Mouse (Mus musculus) monocyte, adult 2 months (primary cell): ENCODE results near the gene Speg.

Source experiments
- DNase-seq, 2 experiments: peaks; one replicate each; pipeline ENCODE4 v3.0.0; 2022; ENCODE audit warnings: low spot score in 2 of 2, low read depth in 1 of 2

Gene Speg

GRCm38 (mm10) chr1:75365510-75366137 is 9.5 kb upstream of the Speg start:
- DNase-seq, result no peak

- no peak for DNase-seq
Measured at GRCm38 (mm10) chr1:75369360-75369983, 5.6 kb upstream of the Speg start.

- DNase-seq, result no peak
Measured at GRCm38 (mm10) chr1:75369984-75370660, 5.0 kb upstream of the Speg start.

- DNase-seq, result no peak
Measured at GRCm38 (mm10) chr1:75371317-75372095, 3.6 kb upstream of the Speg start.

DNA sequence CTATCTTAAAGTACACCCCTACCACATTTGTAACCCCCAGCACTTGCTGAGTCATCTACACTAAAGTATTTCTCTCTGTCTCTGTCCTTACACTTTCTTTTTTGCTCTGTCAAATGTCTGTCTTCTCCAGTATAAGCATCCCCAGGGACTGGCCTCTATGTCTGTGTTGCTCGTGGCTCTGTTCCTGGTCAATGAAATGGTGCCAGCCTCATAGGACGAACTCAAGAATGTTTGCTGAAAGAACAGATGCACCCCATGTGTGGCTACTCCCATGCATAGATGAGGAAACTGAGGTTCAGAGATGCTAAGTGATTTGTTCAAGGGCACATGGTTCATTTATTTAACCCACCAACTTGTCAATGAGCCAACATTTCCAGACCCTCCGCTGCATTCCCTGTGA is 2.6 kb upstream of the Speg start:
- no peak for DNase-seq

DNA sequence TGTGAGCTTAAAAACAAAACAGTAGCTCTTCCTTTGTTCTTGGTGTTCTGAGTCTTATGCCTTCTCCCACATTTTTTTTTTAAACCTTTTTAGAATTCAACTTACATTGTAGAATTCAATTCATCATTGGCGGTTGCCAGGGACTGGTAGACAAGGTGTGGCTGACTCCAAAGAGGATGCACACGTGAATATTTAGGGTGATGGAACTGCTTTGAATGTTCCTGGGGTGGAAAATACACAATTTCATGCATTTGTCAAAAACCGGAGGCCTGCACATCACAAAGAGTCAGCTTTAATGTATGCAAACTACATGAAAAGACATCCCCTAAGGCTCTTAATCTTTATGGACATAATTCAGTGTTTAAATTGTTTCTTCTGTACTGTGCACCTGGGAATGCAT is 1.8 kb upstream of the Speg start:
- no peak for DNase-seq

DNA sequence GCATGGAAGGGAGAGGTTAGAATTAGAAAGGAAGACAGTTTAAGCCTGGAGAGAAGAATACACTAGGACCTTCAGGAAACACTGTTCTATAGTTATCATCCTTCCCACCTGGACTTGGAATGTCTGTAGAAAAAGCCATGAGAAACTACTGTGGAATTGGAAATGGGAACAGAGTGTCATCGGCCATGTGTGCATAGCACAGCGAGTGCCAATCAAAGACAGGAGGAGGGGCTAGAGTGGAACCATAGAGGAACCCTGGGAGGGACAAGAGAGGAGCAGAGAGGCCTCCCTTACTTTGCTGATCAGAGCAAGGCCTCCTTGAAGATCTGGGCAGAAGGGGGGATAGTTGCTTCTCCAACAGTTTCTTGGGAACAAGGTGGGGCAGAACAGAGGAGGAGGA is 4.1 kb downstream of the Speg start:
- no peak for DNase-seq

DNA sequence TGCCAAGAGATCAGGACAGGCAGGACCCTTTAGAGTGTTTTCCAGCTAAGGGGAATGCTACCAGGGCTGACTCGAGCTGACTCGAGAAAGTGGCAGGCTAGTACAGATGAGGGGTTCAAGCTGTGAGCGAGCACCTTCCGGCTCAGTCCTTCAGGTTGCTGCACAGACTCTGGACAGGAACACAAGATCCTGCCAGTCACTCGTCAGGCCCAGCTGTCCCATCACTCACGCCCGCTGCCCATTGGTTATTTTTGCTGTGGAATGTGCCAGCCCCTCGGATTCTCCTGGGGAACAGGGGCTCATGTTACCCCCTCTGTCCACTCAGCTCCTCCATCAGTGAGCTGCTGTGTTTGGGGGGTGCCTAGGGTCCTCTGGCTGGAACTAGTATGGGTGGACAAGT is 4.8 kb downstream of the Speg start:
- DNase-seq, result no peak

- no peak for DNase-seq
Measured at GRCm38 (mm10) chr1:75380951-75381350, 5.9 kb downstream of the Speg start.

DNA sequence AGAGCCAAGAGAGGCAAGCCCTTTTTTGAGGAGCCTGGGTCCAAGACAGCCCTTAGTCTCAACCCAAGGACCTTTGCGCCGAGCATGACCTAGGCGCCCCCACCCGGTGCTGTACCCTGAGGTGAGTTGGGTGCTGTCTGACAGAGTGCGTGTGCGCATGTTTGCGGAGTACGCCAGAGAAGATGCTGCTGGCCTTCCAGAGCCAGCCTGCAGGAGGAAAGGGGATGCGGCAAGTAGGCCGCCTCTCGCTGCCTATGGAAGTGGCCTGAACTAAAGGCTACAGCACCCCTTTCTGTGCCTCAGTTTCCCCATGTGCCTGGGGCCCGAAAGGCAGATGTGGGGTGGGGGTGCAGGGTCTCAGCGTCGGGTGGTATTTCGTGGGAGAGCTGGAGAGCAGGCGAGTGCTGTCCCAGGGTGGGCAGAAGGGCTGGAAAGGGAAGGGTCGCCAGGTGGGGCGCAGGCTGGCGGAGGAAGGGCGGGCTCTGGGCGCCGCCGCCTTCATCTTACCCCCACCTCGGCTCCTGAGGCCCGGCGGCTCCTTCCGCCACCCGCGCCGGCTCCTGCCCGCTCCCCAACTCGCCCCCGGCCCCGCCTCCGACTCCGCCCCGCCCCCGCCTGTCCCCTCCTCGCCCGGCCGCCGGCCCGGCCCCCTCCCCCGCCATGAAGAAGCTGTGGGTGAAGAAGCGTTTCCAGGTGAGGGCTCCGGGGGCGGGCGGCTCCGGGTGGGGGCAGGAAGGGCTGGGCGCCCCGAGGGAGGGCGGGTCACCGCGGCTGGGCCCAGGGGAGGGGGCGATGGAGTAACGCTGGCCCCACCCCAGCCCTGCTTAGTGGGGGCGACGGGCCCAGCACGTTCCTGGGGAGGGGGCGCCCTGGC is 6.6 kb downstream of the Speg start:
- DNase-seq, result no peak

DNA sequence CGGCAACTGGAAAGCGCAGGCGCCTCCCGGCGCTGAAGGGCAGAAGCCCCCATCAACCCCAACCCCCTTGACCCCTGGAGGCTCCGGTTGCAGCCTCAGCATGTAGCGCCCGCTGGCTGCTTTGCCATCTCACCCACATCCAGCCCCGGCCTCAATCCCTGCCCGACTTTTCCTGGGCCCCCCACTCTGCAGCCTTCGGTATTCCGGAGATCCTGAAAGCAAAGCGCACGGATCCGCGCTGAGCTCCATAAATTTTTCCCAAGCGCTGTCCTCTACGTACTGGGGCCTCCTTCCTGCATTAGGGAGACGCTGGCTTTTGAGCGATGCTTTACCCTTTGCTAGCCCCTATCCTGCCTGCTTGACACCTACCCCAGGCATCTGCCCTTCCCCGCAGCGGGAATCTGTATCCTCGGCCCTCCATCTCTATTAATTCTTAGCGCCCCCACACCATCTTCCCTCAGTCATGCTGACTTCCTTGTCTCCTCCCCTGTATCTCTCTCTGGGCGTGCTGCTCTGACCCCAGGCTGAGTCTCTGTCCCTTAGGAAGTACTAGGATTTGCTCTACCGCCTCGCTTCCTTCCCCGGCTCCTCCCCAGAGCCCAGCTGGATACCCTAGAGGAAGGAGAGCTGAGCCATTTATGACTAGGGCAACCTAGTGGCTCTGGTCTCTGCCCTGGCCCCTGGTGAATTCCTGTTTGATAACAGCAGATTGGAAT is 7.4 kb downstream of the Speg start:
- DNase-seq, result no peak

GRCm38 (mm10) chr1:75384470-75385141 is 9.5 kb downstream of the Speg start:
- no peak for DNase-seq

DNA sequence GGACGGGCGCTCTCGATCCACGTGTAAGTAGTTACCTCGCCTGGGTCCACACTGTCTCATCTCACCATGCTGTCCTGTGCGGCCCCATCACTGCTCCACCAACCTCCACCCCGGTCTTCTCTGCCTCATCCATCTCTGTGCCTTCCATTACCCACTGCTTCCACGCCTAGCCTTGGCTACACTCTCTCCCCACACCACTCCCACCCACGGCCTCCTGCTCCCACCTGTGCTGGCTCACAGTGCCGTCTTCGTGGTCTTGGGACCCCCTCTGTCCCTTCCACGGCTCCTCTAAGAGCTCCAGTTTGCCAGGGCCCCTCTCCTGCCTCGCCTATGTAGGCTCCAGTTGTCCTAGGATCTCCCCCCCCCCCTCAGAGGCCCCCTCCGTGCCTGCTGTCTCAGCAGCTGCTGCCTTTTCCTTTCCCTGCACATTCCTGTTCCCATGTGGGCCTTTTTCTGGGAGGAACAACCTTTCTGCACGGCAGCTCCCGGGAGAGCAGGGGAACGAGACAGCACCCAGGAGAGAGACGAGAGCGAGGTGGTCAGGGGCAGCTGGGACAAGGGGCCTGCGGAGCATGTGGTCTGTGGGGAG is 10.1 kb downstream of the Speg start:
- no peak for DNase-seq

- DNase-seq, result no peak
Measured at GRCm38 (mm10) chr1:75386149-75386548, 11.1 kb downstream of the Speg start.

DNA sequence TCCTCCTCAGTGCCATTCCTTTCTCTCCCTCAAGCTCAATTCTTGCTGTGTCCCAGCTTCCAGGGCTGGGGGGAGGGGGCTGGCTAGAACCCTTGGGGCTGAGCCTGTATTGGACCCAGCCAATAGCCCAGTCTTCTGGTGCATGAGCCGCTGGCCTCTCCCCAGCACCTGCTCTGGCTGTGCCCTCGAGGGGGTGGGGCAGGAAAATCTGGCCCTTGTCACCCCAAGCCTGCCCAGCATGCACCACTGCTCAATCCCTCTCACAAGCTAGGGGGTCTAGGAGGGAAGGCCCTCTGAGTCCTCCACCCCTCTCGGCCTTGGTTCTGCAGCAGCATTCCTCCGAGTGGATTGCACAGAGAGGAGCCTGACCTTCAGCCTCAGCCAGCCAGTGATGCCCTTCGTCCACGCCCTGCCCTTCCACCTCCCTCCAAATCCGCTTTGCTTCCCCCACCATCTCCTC is 12.4 kb downstream of the Speg start:
- no peak for DNase-seq

DNA sequence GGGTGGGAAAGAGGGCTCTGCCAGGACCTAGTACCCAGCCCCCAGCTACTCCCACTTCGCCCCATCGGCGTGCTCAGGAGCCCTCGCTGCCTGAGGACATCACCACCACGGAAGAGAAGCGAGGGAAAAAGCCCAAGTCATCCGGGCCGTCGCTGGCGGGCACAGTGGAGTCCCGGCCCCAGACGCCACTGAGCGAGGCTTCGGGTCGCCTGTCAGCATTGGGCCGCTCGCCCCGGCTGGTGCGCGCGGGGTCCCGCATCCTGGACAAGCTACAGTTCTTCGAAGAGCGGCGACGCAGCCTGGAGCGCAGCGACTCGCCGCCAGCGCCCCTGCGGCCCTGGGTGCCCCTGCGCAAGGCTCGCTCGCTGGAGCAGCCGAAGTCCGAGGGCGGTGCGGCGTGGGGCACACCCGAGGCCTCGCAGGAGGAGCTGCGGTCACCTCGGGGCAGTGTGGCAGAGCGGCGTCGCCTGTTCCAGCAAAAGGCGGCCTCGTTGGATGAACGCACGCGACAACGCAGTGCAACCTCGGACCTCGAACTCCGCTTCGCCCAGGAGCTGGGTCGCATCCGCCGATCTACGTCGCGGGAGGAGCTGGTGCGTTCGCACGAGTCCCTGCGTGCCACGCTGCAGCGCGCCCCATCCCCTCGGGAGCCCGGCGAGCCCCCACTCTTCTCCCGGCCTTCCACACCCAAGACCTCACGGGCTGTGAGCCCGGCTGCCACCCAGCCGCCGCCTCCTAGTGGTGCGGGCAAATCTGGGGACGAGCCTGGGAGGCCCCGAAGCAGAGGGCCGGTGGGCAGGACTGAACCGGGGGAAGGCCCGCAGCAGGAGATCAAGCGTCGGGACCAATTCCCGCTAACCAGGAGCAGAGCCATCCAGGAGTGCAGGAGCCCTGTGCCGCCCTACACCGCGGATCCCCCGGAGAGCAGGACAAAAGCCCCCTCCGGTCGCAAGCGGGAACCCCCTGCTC is 13.1 kb downstream of the Speg start:
- DNase-seq, result no peak

GRCm38 (mm10) chr1:75388898-75389515 is 13.9 kb downstream of the Speg start:
- no peak for DNase-seq

GRCm38 (mm10) chr1:75393139-75393538 is 18.0 kb downstream of the Speg start:
- DNase-seq, result no peak
